Mouse (Mus musculus): Measurements from ENCODE around the gene Lrit2. TPM values are rescaled to one million over a fixed set of nuclear protein-coding genes. Genes with fewer than 3 reads are reported as not detected.
A peak's percentile ranks its signal among the peaks of the same experiment; 100 is the strongest.

Gene Lrit2
- polyA plus RNA-seq, 1 experiment from 2014 or later = not detected

GRCm38 (mm10) chr14:37080724-37081123, 13.0 kb downstream of the Lrit2 start:
- no peak overlapping the region for H3K9ac ChIP-seq
- 63% methylated on average over 1 of the region's 1 CpGs for WGBS
- ATAC-seq (ENCODE audit: extremely low read depth, insufficient number of reproducible peaks, low FRiP score, low TSS enrichment) = no peak

GRCm38 (mm10) chr14:37083755-37084154, 16.0 kb downstream of the Lrit2 start:
- H3K9ac ChIP-seq = no peak overlapping the region
- no peaks in the 10 kb centered on the region for H3K4me1 ChIP-seq
- no peak overlapping the region for H3K4me2 ChIP-seq
- H3K4me3 ChIP-seq = no peak overlapping the region
- H3K27me3 ChIP-seq (replicated peaks) = no peaks in the 10 kb centered on the region
- ATAC-seq (ENCODE audit: extremely low read depth, insufficient number of reproducible peaks, low FRiP score, low TSS enrichment) = no peak
- no peaks in the 10 kb centered on the region for H3K9me3 ChIP-seq
- no peaks in the 10 kb centered on the region for H3K36me3 ChIP-seq
- H3K27ac ChIP-seq (replicated peaks) = no peak overlapping the region
- 18% methylated on average over 4 of the region's 4 CpGs for WGBS

More at GRCm38 (mm10) chr14:37080724-37081123, 13.0 kb downstream of the Lrit2 start:
- H3K9me3 ChIP-seq = no peaks in the 10 kb centered on the region
- H3K4me2 ChIP-seq = no peak overlapping the region
- H3K4me1 ChIP-seq = no peaks in the 10 kb centered on the region
- no peaks in the 10 kb centered on the region for H3K36me3 ChIP-seq
- H3K27ac ChIP-seq (replicated peaks) = no peak overlapping the region
- H3K4me3 ChIP-seq = no peak overlapping the region
- H3K27me3 ChIP-seq (replicated peaks) = no peaks in the 10 kb centered on the region

DNA sequence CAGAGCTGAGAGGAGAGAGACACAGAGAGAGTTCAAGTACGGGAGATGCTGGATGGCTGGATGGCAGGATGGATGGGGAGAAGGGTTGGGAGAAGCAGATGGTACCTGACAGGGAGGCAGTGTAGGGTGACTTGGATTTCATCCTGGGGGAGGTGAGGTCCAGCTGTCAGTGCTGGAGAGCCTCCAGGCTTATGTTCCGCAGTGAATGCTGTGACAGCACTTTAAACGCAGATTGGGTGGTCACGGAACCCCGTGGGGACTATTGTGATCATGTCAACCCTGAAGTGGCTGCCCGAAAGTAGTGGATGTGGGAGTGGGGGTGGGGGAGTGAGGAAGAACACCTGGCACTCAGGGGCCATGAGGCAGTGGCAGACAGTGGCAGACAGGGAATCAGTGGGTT, 26.7 kb downstream of the Lrit2 start:
- H3K4me1 ChIP-seq = peaks cover 13% of the 10 kb centered on the region
- peaks cover 51% of the 10 kb centered on the region for H3K27me3 ChIP-seq (replicated peaks)
- H3K4me2 ChIP-seq = no peak overlapping the region
- H3K36me3 ChIP-seq = no peaks in the 10 kb centered on the region
- no peaks in the 10 kb centered on the region for H3K9me3 ChIP-seq
- H3K4me3 ChIP-seq = no peak overlapping the region
- 60% methylated on average over 6 of the region's 6 CpGs for WGBS
- H3K9ac ChIP-seq = no peak overlapping the region
- ATAC-seq (ENCODE audit: extremely low read depth, insufficient number of reproducible peaks, low FRiP score, low TSS enrichment) = no peak
- H3K27ac ChIP-seq (replicated peaks) = no peak overlapping the region

DNA sequence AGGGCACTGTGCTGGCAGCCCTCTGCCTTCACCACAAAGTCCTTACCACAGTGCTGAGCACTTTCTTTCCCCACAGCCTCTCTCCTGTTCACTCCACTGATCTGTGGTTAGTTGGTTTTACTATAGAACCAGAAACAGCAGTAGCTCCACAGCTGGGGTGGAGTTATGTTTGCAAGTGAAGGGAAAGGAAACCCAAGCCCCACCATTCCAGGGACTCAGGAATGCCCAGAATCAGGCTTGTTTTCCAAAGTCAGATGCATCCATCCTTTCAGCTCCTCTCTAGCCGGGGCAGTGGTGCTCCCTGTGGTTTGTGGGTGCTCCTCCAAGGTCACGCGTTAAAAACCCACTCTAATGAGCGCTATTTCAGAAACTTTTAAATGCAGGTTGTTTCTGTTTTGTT, 27.8 kb downstream of the Lrit2 start:
- no peaks in the 10 kb centered on the region for H3K9me3 ChIP-seq
- H3K4me2 ChIP-seq = no peak overlapping the region
- ATAC-seq (ENCODE audit: extremely low read depth, insufficient number of reproducible peaks, low FRiP score, low TSS enrichment) = no peak
- H3K27me3 ChIP-seq (replicated peaks) = peaks cover 63% of the 10 kb centered on the region
- WGBS = 76% methylated on average over 4 of the region's 4 CpGs
- H3K9ac ChIP-seq = no peak overlapping the region
- no peak overlapping the region for H3K27ac ChIP-seq (replicated peaks)
- peaks cover 13% of the 10 kb centered on the region for H3K4me1 ChIP-seq
- no peak overlapping the region for H3K4me3 ChIP-seq
- no peaks in the 10 kb centered on the region for H3K36me3 ChIP-seq

DNA sequence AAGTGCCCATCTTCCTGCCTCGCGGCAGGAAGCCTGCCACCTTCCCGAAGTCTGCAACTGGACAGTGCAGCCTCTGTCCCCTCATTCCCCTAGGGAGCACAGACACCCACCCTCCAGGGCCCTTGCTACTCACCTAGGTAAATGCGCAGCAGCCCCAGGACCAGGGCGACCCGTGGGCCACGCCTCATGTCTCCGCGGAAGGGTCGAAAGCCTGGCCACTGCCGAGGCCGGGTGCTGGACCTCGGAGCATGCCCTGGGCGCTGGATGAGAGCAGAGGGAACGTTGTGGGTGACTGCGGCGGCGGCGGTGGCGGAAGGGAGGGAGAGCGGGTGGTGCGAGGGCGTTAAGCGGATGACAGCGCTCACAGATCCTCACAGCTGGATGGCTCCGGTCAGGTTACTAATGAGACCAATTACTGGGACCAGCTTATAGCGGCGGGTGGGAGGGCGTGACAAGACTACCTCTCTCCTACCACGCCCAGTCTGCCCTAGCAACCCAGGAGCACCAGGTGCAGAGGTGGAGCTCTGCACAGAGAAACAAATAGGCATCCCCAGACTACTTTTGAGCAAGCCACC, 30.3 kb downstream of the Lrit2 start, which contains the start of gene Cdhr1:
TSS of gene Cdhr1 (minus strand) at position 392 of the 575 bp plus-strand sequence.
- Histone ChIP-seq H3K4me2 (peak within 1 kb of the TSS; percentile 69), H3K4me3 (peak within 1 kb of the TSS; percentile 45), H3K36me3 (no peaks in the 10 kb centered on the region), H3K4me1 (peaks cover 13% of the 10 kb centered on the region), H3K27me3 (replicated peaks) (peaks cover 78% of the 10 kb centered on the region), H3K9me3 (no peaks in the 10 kb centered on the region), H3K27ac (replicated peaks) (no peak within 1 kb of the TSS), H3K9ac (peak within 1 kb of the TSS; percentile 61)
- WGBS = 2% methylated on average over 30 of the region's 30 CpGs
- no peak for ATAC-seq (ENCODE audit: extremely low read depth, insufficient number of reproducible peaks, low FRiP score, low TSS enrichment)

DNA sequence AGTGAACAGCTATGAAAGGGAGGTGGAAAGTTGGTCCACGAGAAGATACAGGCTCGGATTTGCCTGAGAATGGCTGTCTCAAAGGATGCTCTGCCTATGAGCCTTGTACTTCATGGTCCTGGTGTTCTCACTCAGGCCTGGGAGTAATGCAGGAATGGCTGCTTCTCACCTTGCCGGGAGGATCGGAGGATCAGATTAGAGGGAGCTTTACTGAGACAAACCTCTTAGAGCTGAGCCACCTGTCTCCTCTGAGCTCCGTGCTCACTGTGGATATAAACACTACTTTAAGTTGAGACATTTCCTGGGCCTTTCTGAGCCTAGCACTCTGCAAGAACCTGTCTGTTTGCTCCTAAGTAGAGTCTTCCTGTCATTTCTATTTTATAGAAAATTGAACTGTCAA, 33.8 kb downstream of the Lrit2 start:
- peaks cover 55% of the 10 kb centered on the region for H3K27me3 ChIP-seq (replicated peaks)
- H3K36me3 ChIP-seq = no peaks in the 10 kb centered on the region
- no peak overlapping the region for H3K4me2 ChIP-seq
- peaks cover 38% of the 10 kb centered on the region for H3K4me1 ChIP-seq
- H3K9me3 ChIP-seq = no peaks in the 10 kb centered on the region
- no peak overlapping the region for H3K4me3 ChIP-seq
- no peak overlapping the region for H3K27ac ChIP-seq (replicated peaks)
- ATAC-seq (ENCODE audit: extremely low read depth, insufficient number of reproducible peaks, low FRiP score, low TSS enrichment) = no peak
- WGBS = 59% methylated on average over 5 of the region's 5 CpGs
- no peak overlapping the region for H3K9ac ChIP-seq

- 75% methylated on average over 3 of the region's 3 CpGs for WGBS
- H3K4me1 ChIP-seq = peaks cover 40% of the 10 kb centered on the region
These were observed 34.8 kb downstream of the Lrit2 start for GRCm38 (mm10) chr14:37102484-37102883.

GRCm38 (mm10) chr14:37104747-37105146, 37.0 kb downstream of the Lrit2 start:
- no peaks in the 10 kb centered on the region for H3K36me3 ChIP-seq
- peaks cover 23% of the 10 kb centered on the region for H3K27me3 ChIP-seq (replicated peaks)
- no peak overlapping the region for H3K9ac ChIP-seq
- H3K4me1 ChIP-seq = peaks cover 33% of the 10 kb centered on the region
- no peak overlapping the region for H3K4me2 ChIP-seq
- H3K27ac ChIP-seq (replicated peaks) = peak overlapping the region; percentile 65
- H3K4me3 ChIP-seq = no peak overlapping the region
- 39% methylated on average over 5 of the region's 5 CpGs for WGBS
- peak; percentile 58; the same call in 1 of the 2 replicates for ATAC-seq (ENCODE audit: extremely low read depth, insufficient number of reproducible peaks, low FRiP score, low TSS enrichment)
- H3K9me3 ChIP-seq = no peaks in the 10 kb centered on the region

More at GRCm38 (mm10) chr14:37102484-37102883, 34.8 kb downstream of the Lrit2 start:
- Histone ChIP-seq H3K4me3 (no peak overlapping the region), H3K9ac (no peak overlapping the region), H3K4me2 (no peak overlapping the region), H3K27me3 (replicated peaks) (peaks cover 46% of the 10 kb centered on the region), H3K27ac (replicated peaks) (no peak overlapping the region), H3K9me3 (no peaks in the 10 kb centered on the region), H3K36me3 (no peaks in the 10 kb centered on the region)
- ATAC-seq (ENCODE audit: extremely low read depth, insufficient number of reproducible peaks, low FRiP score, low TSS enrichment) = no peak

GRCm38 (mm10) chr14:37105846-37106245, 38.1 kb downstream of the Lrit2 start:
- H3K27ac ChIP-seq (replicated peaks) = peak overlapping the region; percentile 65

GRCm38 (mm10) chr14:37109460-37109859, 41.7 kb downstream of the Lrit2 start:
- peaks cover 33% of the 10 kb centered on the region for H3K4me1 ChIP-seq
- ATAC-seq (ENCODE audit: extremely low read depth, insufficient number of reproducible peaks, low FRiP score, low TSS enrichment) = no peak
- H3K36me3 ChIP-seq = no peaks in the 10 kb centered on the region
- H3K4me2 ChIP-seq = no peak overlapping the region
- no peak overlapping the region for H3K4me3 ChIP-seq
- no peak overlapping the region for H3K27ac ChIP-seq (replicated peaks)
- H3K9ac ChIP-seq = no peak overlapping the region
- H3K27me3 ChIP-seq (replicated peaks) = peaks cover 8% of the 10 kb centered on the region; the same call in 1 of the 2 replicates
- no peaks in the 10 kb centered on the region for H3K9me3 ChIP-seq
- 78% methylated on average over 8 of the region's 8 CpGs for WGBS

More at GRCm38 (mm10) chr14:37105846-37106245, 38.1 kb downstream of the Lrit2 start:
- Histone ChIP-seq H3K4me2 (peak overlapping the region; percentile 42), H3K9me3 (no peaks in the 10 kb centered on the region), H3K27me3 (replicated peaks) (peaks cover 12% of the 10 kb centered on the region), H3K36me3 (no peaks in the 10 kb centered on the region), H3K9ac (no peak overlapping the region), H3K4me3 (no peak overlapping the region), H3K4me1 (peaks cover 43% of the 10 kb centered on the region)
- ATAC-seq (ENCODE audit: extremely low read depth, insufficient number of reproducible peaks, low FRiP score, low TSS enrichment) = peak; percentile 35; the same call in 1 of the 2 replicates
- 7% methylated on average over 7 of the region's 7 CpGs for WGBS

DNA sequence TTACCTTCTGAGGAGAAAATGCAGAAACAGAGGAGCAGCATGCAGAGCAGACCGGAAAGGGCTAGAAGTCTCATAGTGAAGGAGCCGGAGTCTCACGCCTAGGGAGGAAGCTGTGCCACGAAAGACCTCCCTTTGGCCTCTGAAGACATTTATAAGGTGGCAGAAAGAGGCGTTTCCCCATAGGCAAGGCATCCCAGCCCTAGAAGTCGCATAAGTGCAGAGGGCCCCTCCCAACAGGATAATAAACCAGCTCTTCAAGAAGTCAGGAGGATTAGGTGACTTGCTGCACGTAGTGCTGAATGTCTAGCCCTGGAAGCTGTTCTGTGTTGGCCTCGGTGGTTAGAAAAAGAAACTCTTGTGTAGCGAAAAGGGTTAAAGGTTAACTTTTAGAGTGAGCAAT, 42.2 kb downstream of the Lrit2 start:
- H3K4me2 ChIP-seq = no peak overlapping the region
- no peak overlapping the region for H3K27ac ChIP-seq (replicated peaks)
- H3K4me3 ChIP-seq = no peak overlapping the region
- no peaks in the 10 kb centered on the region for H3K9me3 ChIP-seq
- 51% methylated on average over 9 of the region's 9 CpGs for WGBS
- ATAC-seq (ENCODE audit: extremely low read depth, insufficient number of reproducible peaks, low FRiP score, low TSS enrichment) = no peak
- H3K36me3 ChIP-seq = no peaks in the 10 kb centered on the region
- no peak overlapping the region for H3K9ac ChIP-seq
- peaks cover 10% of the 10 kb centered on the region; the same call in 1 of the 2 replicates for H3K27me3 ChIP-seq (replicated peaks)
- H3K4me1 ChIP-seq = peaks cover 28% of the 10 kb centered on the region

GRCm38 (mm10) chr14:37110456-37110855, 42.7 kb downstream of the Lrit2 start:
- no peak for ATAC-seq (ENCODE audit: extremely low read depth, insufficient number of reproducible peaks, low FRiP score, low TSS enrichment)
- no peak overlapping the region for H3K4me2 ChIP-seq
- no peaks in the 10 kb centered on the region for H3K9me3 ChIP-seq
- H3K27ac ChIP-seq (replicated peaks) = no peak overlapping the region
- peaks cover 24% of the 10 kb centered on the region for H3K4me1 ChIP-seq
- no peak overlapping the region for H3K4me3 ChIP-seq
- no peaks in the 10 kb centered on the region for H3K36me3 ChIP-seq
- 53% methylated on average over 2 of the region's 2 CpGs for WGBS
- peaks cover 10% of the 10 kb centered on the region; the same call in 1 of the 2 replicates for H3K27me3 ChIP-seq (replicated peaks)
- H3K9ac ChIP-seq = no peak overlapping the region

Data from heart, embryonic 13.5 days (tissue).